Mouse (Mus musculus): ENCODE results near the gene Tmem97. TPM values are rescaled to one million over a fixed set of nuclear protein-coding genes. Genes with fewer than 3 reads are reported as not detected.

The Tmem97 gene
- polyA plus RNA-seq, 1 experiment from 2014 or later: 41.7 TPM

DNA sequence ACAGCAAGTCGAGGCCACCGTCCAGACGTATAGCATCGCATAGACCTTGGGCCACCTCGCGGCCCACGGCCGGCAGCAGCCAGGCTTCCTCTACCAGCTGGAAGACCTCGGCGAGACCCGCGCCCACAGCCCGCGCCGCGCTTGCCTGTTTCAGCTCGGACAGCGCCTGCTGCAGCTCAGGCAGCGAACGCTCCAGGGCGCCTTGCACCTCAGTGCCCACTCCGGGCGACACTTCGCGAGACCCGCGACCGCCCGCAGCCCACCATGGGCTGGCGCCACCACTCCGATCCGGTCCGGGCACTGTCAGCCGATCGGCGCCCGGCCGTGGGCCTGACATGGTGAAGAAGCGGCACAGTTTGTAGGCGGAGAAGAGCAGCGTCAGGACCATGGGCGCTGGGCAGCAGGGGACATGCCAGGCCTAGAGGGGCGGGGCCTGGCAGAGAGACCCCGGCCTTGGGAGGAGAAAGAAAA lies 53.5 kb downstream of the Tmem97 start:
- Histone ChIP-seq H3K4me1 (ENCODE audit: control insufficient read depth, insufficient read depth, low read length) (peaks cover 24% of the 10 kb centered on the region), H3K9me3 (replicated peaks; ENCODE audit: control insufficient read depth, low read length, poor library complexity, severe bottlenecking) (no peaks in the 10 kb centered on the region), H3K36me3 (ENCODE audit: control insufficient read depth, insufficient read depth, low read length) (no peaks in the 10 kb centered on the region), H3K27me3 (ENCODE audit: control insufficient read depth, insufficient read depth, low read depth, low read length) (no peaks in the 10 kb centered on the region), H3K27ac (ENCODE audit: low read length) (peak overlapping the region; percentile 94), H3K4me3 (ENCODE audit: low read depth, low read length) (peak overlapping the region; percentile 89), H3K4me2 (ENCODE audit: low read length) (peak overlapping the region; percentile 61), H3K9ac (ENCODE audit: low read depth, low read length) (peak overlapping the region; percentile 97)
- WGBS: 0% methylated on average over 44 of the region's 44 CpGs
- peak; percentile 83 for ATAC-seq

DNA sequence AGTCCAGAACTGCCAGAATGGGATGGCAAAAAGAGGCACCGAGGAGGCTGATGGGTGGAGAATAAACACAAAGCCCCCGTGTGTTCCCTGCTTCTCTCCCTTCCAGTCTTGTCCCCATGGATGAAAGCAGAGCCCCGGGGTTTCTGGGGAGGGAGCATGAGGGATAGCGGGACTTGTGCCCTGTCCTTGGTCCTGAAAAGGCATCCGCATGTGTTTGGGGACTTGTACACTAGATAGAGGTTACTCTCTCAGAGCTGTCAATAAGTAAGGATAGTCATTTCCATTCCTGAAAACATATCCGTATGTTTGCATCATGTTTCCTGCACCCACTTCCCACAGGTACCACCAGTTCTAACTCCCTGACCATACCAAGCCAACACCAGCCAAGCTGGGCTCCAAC lies 54.7 kb downstream of the Tmem97 start:
- Histone ChIP-seq H3K9me3 (replicated peaks; ENCODE audit: control insufficient read depth, low read length, poor library complexity, severe bottlenecking) (no peaks in the 10 kb centered on the region), H3K27ac (ENCODE audit: low read length) (no peak overlapping the region), H3K4me3 (ENCODE audit: low read depth, low read length) (peak overlapping the region; percentile 89), H3K4me1 (ENCODE audit: control insufficient read depth, insufficient read depth, low read length) (peaks cover 29% of the 10 kb centered on the region), H3K27me3 (ENCODE audit: control insufficient read depth, insufficient read depth, low read depth, low read length) (no peaks in the 10 kb centered on the region), H3K9ac (ENCODE audit: low read depth, low read length) (peak overlapping the region; percentile 97), H3K36me3 (ENCODE audit: control insufficient read depth, insufficient read depth, low read length) (no peaks in the 10 kb centered on the region), H3K4me2 (ENCODE audit: low read length) (peak overlapping the region; percentile 61)
- 11% methylated on average over 6 of the region's 6 CpGs for WGBS
- no peak for ATAC-seq

Other genes with a start within 250 kb of the Tmem97 start
- gene Spag5, start 249.2 kb downstream of the Tmem97 start, polyA plus RNA-seq (2015; fragmentation: Nextera tagmentation; extraction: Ambion mirVana): 4.2 and 6.5 TPM in 2 replicates
- 87.2 and 154 TPM in 2 replicates for gene Aldoc, start 227.8 kb downstream of the Tmem97 start, polyA plus RNA-seq (2015; fragmentation: Nextera tagmentation; extraction: Ambion mirVana)
- gene Pigs, start 222.4 kb downstream of the Tmem97 start, polyA plus RNA-seq (2015; fragmentation: Nextera tagmentation; extraction: Ambion mirVana): 70.7 and 79.0 TPM in 2 replicates
- gene Unc119, start 207.3 kb downstream of the Tmem97 start, polyA plus RNA-seq (2015; fragmentation: Nextera tagmentation; extraction: Ambion mirVana): 77.2 and 81.8 TPM in 2 replicates
- not detected in 2 replicates for gene Foxn1, start 164.2 kb downstream of the Tmem97 start, polyA plus RNA-seq (2015; fragmentation: Nextera tagmentation; extraction: Ambion mirVana)
- not detected in 2 replicates for gene Slc13a2, start 128.6 kb downstream of the Tmem97 start, polyA plus RNA-seq (2015; fragmentation: Nextera tagmentation; extraction: Ambion mirVana)
- gene Slc46a1, start 85.1 kb downstream of the Tmem97 start, polyA plus RNA-seq (2015; fragmentation: Nextera tagmentation; extraction: Ambion mirVana): 23.0 and 25.6 TPM in 2 replicates
- 49.9 and 50.7 TPM in 2 replicates for gene Sarm1, start 53.0 kb downstream of the Tmem97 start, polyA plus RNA-seq (2015; fragmentation: Nextera tagmentation; extraction: Ambion mirVana)
- 115 and 127 TPM in 2 replicates for gene Vtn, start 51.7 kb downstream of the Tmem97 start, polyA plus RNA-seq (2015; fragmentation: Nextera tagmentation; extraction: Ambion mirVana)
- 0.14 TPM in 1 of 2 replicates, not detected in the other for gene Sebox, start 47.3 kb downstream of the Tmem97 start, polyA plus RNA-seq (2015; fragmentation: Nextera tagmentation; extraction: Ambion mirVana)
- 95.5 and 96.6 TPM in 2 replicates for gene Tmem199, start 38.6 kb downstream of the Tmem97 start, polyA plus RNA-seq (2015; fragmentation: Nextera tagmentation; extraction: Ambion mirVana)
- gene Poldip2, start 38.6 kb downstream of the Tmem97 start, polyA plus RNA-seq (2015; fragmentation: Nextera tagmentation; extraction: Ambion mirVana): 176 and 184 TPM in 2 replicates
- 67.7 and 68.8 TPM in 2 replicates for gene Tnfaip1, start 14.4 kb downstream of the Tmem97 start, polyA plus RNA-seq (2015; fragmentation: Nextera tagmentation; extraction: Ambion mirVana)
- gene Ift20, start 14.4 kb downstream of the Tmem97 start, polyA plus RNA-seq (2015; fragmentation: Nextera tagmentation; extraction: Ambion mirVana): 130 and 137 TPM in 2 replicates
- 26.2 and 27.7 TPM in 2 replicates for gene Nlk, start 146.6 kb upstream of the Tmem97 start, polyA plus RNA-seq (2015; fragmentation: Nextera tagmentation; extraction: Ambion mirVana)
- gene Ccnq, start 201.0 kb upstream of the Tmem97 start, polyA plus RNA-seq (2015; fragmentation: Nextera tagmentation; extraction: Ambion mirVana): 25.2 and 27.8 TPM in 2 replicates